ENCODE assay signal across 16 mouse cellular contexts in the genomic region with DNA sequence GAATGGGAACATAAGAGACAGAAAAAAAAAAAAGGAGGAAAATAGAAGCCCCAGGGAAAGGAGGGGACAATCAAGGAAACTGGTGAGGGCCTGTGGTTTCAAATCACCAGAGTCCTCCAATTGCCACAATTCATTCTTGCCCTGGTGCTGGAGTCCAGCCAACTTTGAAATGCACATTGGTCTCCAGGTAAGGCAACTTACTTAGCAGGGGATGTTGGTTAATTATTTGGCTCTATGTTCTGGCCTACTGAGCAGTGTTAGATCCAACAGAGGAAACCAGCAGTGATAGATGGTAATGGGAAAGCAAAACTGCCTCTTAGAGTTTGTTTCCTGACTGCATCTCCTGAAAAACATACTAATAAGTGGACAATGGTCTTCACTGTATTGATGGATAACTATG. TPM values are rescaled to one million over a fixed set of nuclear protein-coding genes. Genes with fewer than 3 reads are reported as not detected.
"Had no signal": no experiment of that assay in that cellular context is flagged by ENCODE, and none has a peak within 500 bp of the region (broad histone marks: within the 10 kb centered on the region; RNA-seq: fewer than 3 reads in every experiment).

No protein-coding gene starts in this region.

- H3K4me3 ChIP-seq: layer of hippocampus, adult 2 months; limb, embryonic 10.5 days; liver, embryonic 15.5 days; midbrain, embryonic 10.5 days; myocyte; neural tube, embryonic 12.5 days had no signal

- H3K36me3 ChIP-seq: limb, embryonic 10.5 days; liver, embryonic 15.5 days; midbrain, embryonic 10.5 days; neural tube, embryonic 12.5 days had no signal

- H3K4me2 ChIP-seq: liver, embryonic 11.5 days; liver, embryonic 15.5 days; neural tube, embryonic 12.5 days had no signal

- DNase-seq: lung, adult 2 months; lung, postnatal 4 days; midbrain, embryonic 14.5 days; thymus, adult 18-20 months; thymus, postnatal 25 days had no signal

- ATAC-seq: inflammation-experienced regulatory T-cells, adult 6 months; intestine, postnatal 0 days; lung, postnatal 0 days had no signal

- H3K9ac ChIP-seq: liver, embryonic 15.5 days; neural tube, embryonic 12.5 days had no signal

- H3K27ac ChIP-seq: layer of hippocampus, adult 2 months; limb, embryonic 10.5 days; liver, embryonic 15.5 days; midbrain, embryonic 10.5 days; neural tube, embryonic 12.5 days had no signal

- H3K27me3 ChIP-seq: liver, embryonic 15.5 days; neural tube, embryonic 12.5 days had no signal

- H3K4me1 ChIP-seq: limb, embryonic 10.5 days; liver, embryonic 15.5 days; midbrain, embryonic 10.5 days; neural tube, embryonic 12.5 days had no signal

- H3K9me3 ChIP-seq: limb, embryonic 10.5 days; liver, embryonic 15.5 days; midbrain, embryonic 10.5 days; neural tube, embryonic 12.5 days had no signal

RNA-seq across cellular contexts. Expression of gene Bend5, which starts 37.6 kb away (rescaled TPM):
- total RNA-seq: megakaryocyte, adult 5-6 weeks had no signal
- polyA plus RNA-seq: myocyte had no signal
